Mouse (Mus musculus) stomach, embryonic 15.5 days (tissue): ENCODE measurements around the gene Tulp1. TPM values are rescaled to one million over a fixed set of nuclear protein-coding genes. Genes with fewer than 3 reads are reported as not detected.
A peak's percentile ranks its signal among the peaks of the same experiment; 100 is the strongest.
"Not testable (repeated sequence)": the region's sequence is repeated elsewhere in the genome, so short reads cannot be mapped to it uniquely, and the experiment has no call there.

ENCODE experiments used
- ATAC-seq: fragments of 200-750 bp; cut with Nextera tagmentation; 2 replicates; pipeline ENCODE4 v1.8.0; 2017; ENCODE audit warnings: low read depth, moderate number of reproducible peaks, moderate TSS enrichment; ENCODE audit not compliant: insufficient read depth, low FRiP score
- H3K27ac ChIP-seq: fragments of 300-500 bp; sonication (generic); 2 replicates; pipeline ENCODE4 v1.5.1; 2015; ENCODE audit warnings: mild to moderate bottlenecking, inconsistent platforms
- H3K27me3 ChIP-seq: fragments of 300-500 bp; sonication (generic); replicated peaks from 2 replicates; pipeline ENCODE4 v1.6.1; 2015; ENCODE audit warnings: inconsistent platforms
- H3K36me3 ChIP-seq: fragments of 300-500 bp; sonication (generic); 2 replicates; pipeline ENCODE4 v1.6.1; 2015; ENCODE audit warnings: inconsistent platforms
- H3K4me1 ChIP-seq: fragments of 300-500 bp; sonication (generic); 2 replicates; pipeline ENCODE4 v1.6.1; 2015; ENCODE audit warnings: inconsistent platforms
- H3K4me2 ChIP-seq: fragments of 300-500 bp; sonication (generic); 2 replicates; pipeline ENCODE4 v1.6.1; 2015; ENCODE audit warnings: mild to moderate bottlenecking, inconsistent platforms
- H3K4me3 ChIP-seq: fragments of 300-500 bp; sonication (generic); replicated peaks from 2 replicates; pipeline ENCODE4 v1.5.1; 2015; ENCODE audit warnings: inconsistent platforms
- H3K9ac ChIP-seq: fragments of 300-500 bp; sonication (generic); 2 replicates; pipeline ENCODE4 v1.6.1; 2015; ENCODE audit warnings: inconsistent platforms
- H3K9me3 ChIP-seq: fragments of 300-500 bp; sonication (generic); 2 replicates; pipeline ENCODE4 v1.6.1; 2016; ENCODE audit warnings: inconsistent platforms
- WGBS: fragments of 180-500 bp; shearing (Covaris S2); methylation state at CpG from one replicate; pipeline ENCODE4 v1.1.7; 2015; 5-methylcytosine and 5-hydroxymethylcytosine counted together
- polyA plus RNA-seq: library from polyadenylated mRNA; unstranded; fragments of >200 nt; fragmentation: Nextera tagmentation; extraction: Ambion mirVana; gene quantifications from 2 replicates; pipeline ENCODE4 v1.2.1, GENCODE M21; 2015

Tulp1 gene
- 4.2 and 5.0 TPM in 2 replicates for polyA plus RNA-seq

- no peak for ATAC-seq
- Histone ChIP-seq H3K4me2 (peak within 1 kb of the TSS; percentile 51), H3K4me1 (peaks cover 28% of the 10 kb centered on the region), H3K9ac (no peak within 1 kb of the TSS), H3K9me3 (no peaks in the 10 kb centered on the region), H3K4me3 (peak within 1 kb of the TSS; percentile 13), H3K27me3 (peaks cover 21% of the 10 kb centered on the region), H3K27ac (no peak within 1 kb of the TSS), H3K36me3 (no peaks in the 10 kb centered on the region)
- 46% methylated on average over 8 of the region's 8 CpGs for WGBS
These were observed at the start of gene Tulp1 for GRCm38 (mm10) chr17:28365122-28365521. Gene Tulp1, minus strand, starts transcription at chr17:28365222.

DNA sequence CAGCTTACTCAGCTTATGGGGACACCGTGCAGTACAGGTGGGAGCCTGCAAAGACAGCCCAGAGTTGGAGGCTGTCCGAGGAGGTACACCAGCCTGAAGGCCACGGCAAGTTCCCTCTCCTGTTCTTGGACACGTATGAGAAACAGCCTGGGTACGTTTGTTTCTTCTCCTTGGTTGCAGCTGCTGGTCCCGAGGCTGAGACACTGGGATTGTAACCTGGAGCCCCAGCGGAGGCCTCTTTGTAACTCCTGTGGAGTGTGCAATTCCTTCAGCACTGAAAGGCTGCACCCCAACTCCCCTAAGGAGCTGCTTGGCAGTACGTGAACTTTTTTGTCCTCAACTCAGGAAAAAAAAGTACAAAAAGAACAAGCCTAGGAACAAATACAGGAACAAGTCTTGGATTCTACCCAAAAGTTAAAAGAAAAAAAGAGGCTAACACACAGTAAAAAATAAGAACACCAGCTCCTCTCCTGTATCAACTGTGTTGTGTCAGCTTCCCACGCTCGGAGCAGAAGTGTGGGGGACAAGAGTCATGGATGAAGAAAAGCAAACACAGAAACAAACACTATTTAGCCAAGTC is 46.4 kb upstream of the Tulp1 start:
- 0 out of 2 replicates have a peak, but pooled peaks cover 5% of the 10 kb centered on the region for H3K4me1 ChIP-seq
- H3K27ac ChIP-seq, result no peak overlapping the region
- H3K27me3 ChIP-seq, result no peaks in the 10 kb centered on the region
- H3K36me3 ChIP-seq, result 0 out of 2 replicates have a peak, but pooled peaks cover 4% of the 10 kb centered on the region
- H3K4me2 ChIP-seq, result no peak overlapping the region
- H3K4me3 ChIP-seq, result no peak overlapping the region
- H3K9me3 ChIP-seq, result no peaks in the 10 kb centered on the region
- H3K9ac ChIP-seq, result no peak overlapping the region
- ATAC-seq, result no peak
- 68% methylated on average over 10 of the region's 10 CpGs for whole genome bisulfite sequencing

DNA sequence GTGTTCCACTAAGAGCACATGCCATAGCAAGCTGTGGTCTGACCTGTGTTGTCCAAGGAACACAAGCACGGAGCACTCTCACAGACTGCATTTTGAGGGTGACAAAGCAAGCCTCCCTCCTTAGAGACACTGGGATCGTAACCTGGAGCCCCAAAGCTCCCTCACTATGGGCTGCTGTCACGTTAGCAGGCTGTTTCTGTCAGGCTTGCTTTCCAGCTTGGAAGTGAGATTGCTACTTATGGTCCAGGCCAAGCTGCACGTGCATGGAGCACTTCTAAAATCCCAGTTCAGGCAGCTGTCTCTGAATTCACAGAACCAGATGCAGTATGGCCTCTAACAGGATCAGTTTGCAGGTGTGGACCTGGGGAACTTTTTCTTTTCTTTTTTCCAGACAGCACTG is 45.7 kb upstream of the Tulp1 start:
- no peak overlapping the region for H3K4me2 ChIP-seq
- H3K36me3 ChIP-seq, result peaks cover 6% of the 10 kb centered on the region; the same call in 1 of the 2 replicates
- H3K27ac ChIP-seq, result no peak overlapping the region
- ATAC-seq, result no peak
- H3K27me3 ChIP-seq, result no peaks in the 10 kb centered on the region
- 80% methylated on average over 4 of the region's 4 CpGs for WGBS
- H3K4me3 ChIP-seq, result no peak overlapping the region
- no peak overlapping the region for H3K9ac ChIP-seq
- H3K9me3 ChIP-seq, result no peaks in the 10 kb centered on the region
- 0 out of 2 replicates have a peak, but pooled peaks cover 5% of the 10 kb centered on the region for H3K4me1 ChIP-seq

- H3K27me3 ChIP-seq, result no peaks in the 10 kb centered on the region
- no peaks in the 10 kb centered on the region for H3K9me3 ChIP-seq
- no peak overlapping the region for H3K4me2 ChIP-seq
- H3K4me3 ChIP-seq, result no peak overlapping the region
- no peak for ATAC-seq
- no peak overlapping the region for H3K9ac ChIP-seq
- WGBS, result 67% methylated on average over 5 of the region's 5 CpGs
- no peak overlapping the region for H3K27ac ChIP-seq
- H3K4me1 ChIP-seq, result 0 out of 2 replicates have a peak, but pooled peaks cover 5% of the 10 kb centered on the region
- H3K36me3 ChIP-seq, result peaks cover 12% of the 10 kb centered on the region; the same call in 1 of the 2 replicates
These were observed 43.4 kb upstream of the Tulp1 start for GRCm38 (mm10) chr17:28408251-28408918.

- H3K9me3 ChIP-seq, result no peaks in the 10 kb centered on the region
- H3K27ac ChIP-seq, result no peak overlapping the region
- peak; percentile 73; the same call in 1 of the 2 replicates for ATAC-seq
- H3K4me1 ChIP-seq, result 0 out of 2 replicates have a peak, but pooled peaks cover 5% of the 10 kb centered on the region
- H3K4me3 ChIP-seq, result no peak overlapping the region
- WGBS, result 35% methylated on average over 15 of the region's 15 CpGs
- peaks cover 8% of the 10 kb centered on the region; the same call in 1 of the 2 replicates for H3K36me3 ChIP-seq
- H3K27me3 ChIP-seq, result no peaks in the 10 kb centered on the region
- H3K4me2 ChIP-seq, result no peak overlapping the region
- H3K9ac ChIP-seq, result no peak overlapping the region
These were observed 42.6 kb upstream of the Tulp1 start for GRCm38 (mm10) chr17:28407418-28408250.

DNA sequence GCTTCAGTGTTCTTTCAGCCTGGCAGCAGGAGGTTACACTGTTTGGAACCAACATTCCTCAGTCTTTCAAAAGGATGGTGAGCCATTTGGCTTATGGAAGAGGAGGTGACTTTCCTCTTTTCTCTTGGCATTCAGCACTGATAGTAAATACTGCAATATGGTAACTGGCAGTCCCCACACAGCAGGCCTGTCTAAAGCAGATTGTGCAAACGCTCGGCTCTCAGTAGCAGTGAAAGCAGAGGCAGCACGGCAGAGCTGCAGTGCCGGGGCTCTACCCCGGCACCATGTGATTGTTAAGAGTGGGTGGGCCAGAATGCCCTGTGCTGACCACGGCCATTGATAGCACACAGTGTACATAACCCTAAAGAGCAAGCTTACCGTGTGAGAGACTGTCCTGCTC is 41.4 kb upstream of the Tulp1 start:
- no peak overlapping the region for H3K4me2 ChIP-seq
- no peak overlapping the region for H3K4me3 ChIP-seq
- WGBS, result 77% methylated on average over 7 of the region's 7 CpGs
- no peak for ATAC-seq
- 0 out of 2 replicates have a peak, but pooled peaks cover 5% of the 10 kb centered on the region for H3K4me1 ChIP-seq
- H3K9ac ChIP-seq, result no peak overlapping the region
- H3K27ac ChIP-seq, result no peak overlapping the region
- no peaks in the 10 kb centered on the region for H3K9me3 ChIP-seq
- H3K27me3 ChIP-seq, result no peaks in the 10 kb centered on the region
- H3K36me3 ChIP-seq, result peaks cover 8% of the 10 kb centered on the region; the same call in 1 of the 2 replicates

DNA sequence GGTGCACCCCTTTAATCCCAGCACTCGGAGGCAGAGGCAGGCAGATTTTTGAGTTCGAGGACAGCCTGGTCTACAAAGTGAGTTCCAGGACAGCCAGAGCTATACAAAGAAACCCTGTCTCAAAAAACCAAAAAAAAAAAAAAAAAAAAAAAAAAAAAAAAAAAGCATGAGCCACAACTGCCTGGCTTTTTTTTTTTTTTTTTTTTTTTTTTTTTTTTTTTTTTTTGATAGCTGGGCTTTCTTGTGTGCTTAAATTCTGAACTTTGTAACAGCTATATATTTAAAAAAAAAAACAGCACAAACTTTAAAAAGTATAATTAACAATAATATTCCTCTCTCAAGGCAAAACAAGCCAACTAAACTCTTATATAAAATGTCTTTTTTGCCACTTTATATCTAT is 39.7 kb upstream of the Tulp1 start:
- peaks cover 15% of the 10 kb centered on the region; the same call in 1 of the 2 replicates for H3K36me3 ChIP-seq
- 91% methylated on average over 2 of the region's 2 CpGs for WGBS
- not testable (repeated sequence) for H3K9ac ChIP-seq

DNA sequence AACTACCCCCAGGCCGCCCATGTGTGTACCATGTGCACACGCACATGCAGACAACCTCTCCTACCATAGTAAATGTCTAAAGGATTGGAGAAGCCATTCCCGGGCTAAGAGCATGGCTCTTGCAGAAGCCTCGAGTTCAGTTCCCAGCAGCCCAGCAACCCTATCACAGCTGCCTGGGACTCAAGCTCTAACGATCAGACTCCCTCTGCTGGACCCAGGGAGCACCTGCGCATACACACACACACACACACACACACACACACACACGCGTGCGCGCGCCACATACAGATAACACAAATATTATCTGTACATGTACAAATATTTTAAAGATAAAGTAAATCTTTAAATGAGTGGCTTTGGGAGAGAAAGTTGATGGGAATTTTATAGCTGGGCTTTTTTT is 39.3 kb upstream of the Tulp1 start:
- Histone ChIP-seq H3K9ac (no peak overlapping the region), H3K4me1 (0 out of 2 replicates have a peak, but pooled peaks cover 5% of the 10 kb centered on the region), H3K27ac (no peak overlapping the region), H3K27me3 (no peaks in the 10 kb centered on the region), H3K4me2 (no peak overlapping the region), H3K9me3 (no peaks in the 10 kb centered on the region), H3K36me3 (peaks cover 15% of the 10 kb centered on the region; the same call in 1 of the 2 replicates), H3K4me3 (no peak overlapping the region)
- 93% methylated on average over 11 of the region's 11 CpGs for WGBS
- ATAC-seq, result no peak

More for the DNA sequence above, 39.7 kb upstream of the Tulp1 start:
- H3K27ac ChIP-seq, H3K4me1 ChIP-seq, H3K9me3 ChIP-seq, H3K4me2 ChIP-seq, H3K27me3 ChIP-seq, H3K4me3 ChIP-seq, ATAC-seq: not testable (repeated sequence)

- Histone ChIP-seq H3K4me2 (no peak overlapping the region), H3K27ac (no peak overlapping the region), H3K9ac (no peak overlapping the region), H3K27me3 (no peaks in the 10 kb centered on the region), H3K36me3 (no peaks in the 10 kb centered on the region), H3K4me1 (0 out of 2 replicates have a peak, but pooled peaks cover 3% of the 10 kb centered on the region), H3K4me3 (no peak overlapping the region), H3K9me3 (no peaks in the 10 kb centered on the region)
- 73% methylated on average over 7 of the region's 7 CpGs for WGBS
- no peak for ATAC-seq
These were observed 30.0 kb upstream of the Tulp1 start for GRCm38 (mm10) chr17:28394994-28395393.

DNA sequence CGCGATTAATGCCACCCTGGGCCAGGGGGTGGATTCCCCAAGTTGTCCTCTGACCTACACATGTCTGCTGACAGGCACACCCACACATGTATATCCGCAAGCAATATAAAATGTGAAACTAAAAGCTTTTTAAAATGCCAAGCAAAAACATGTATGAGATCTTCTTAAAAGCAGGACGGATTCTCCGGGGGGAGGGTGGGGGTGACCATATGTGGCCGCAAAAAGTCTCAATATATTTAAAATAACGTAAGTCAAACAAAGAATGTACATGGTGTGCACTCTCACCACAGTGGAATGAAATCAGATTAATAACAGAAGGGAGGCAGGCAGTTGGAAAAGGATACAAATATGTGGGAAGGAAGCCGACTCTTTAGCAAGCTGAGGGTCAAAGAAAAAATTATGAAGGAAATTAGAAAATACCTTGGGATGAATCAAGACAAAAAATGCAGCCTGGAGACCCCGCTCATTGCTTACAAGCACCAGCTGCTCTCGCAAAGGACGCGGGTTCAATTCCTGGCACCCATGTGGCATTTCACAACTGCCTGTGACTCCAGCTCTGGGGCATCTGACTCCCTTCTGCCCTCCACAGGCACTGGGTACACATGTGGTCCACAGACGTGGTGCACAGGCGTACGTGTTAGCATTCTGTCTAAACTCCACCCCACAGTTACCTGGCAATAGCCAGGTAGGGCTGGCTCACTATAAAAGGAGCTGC is 29.2 kb upstream of the Tulp1 start:
- no peaks in the 10 kb centered on the region for H3K27me3 ChIP-seq
- no peak for ATAC-seq
- no peak overlapping the region for H3K4me3 ChIP-seq
- H3K36me3 ChIP-seq, result no peaks in the 10 kb centered on the region
- no peak overlapping the region for H3K9ac ChIP-seq
- 0 out of 2 replicates have a peak, but pooled peaks cover 3% of the 10 kb centered on the region for H3K4me1 ChIP-seq
- 58% methylated on average over 15 of the region's 15 CpGs for WGBS
- H3K4me2 ChIP-seq, result no peak overlapping the region
- H3K27ac ChIP-seq, result no peak overlapping the region; the same call in 1 of the 2 replicates
- no peaks in the 10 kb centered on the region for H3K9me3 ChIP-seq
